Mouse (Mus musculus) right cerebral cortex, postnatal 14 days (tissue): ENCODE data around the gene Capn1.

Source experiments
- DNase-seq: peaks from one replicate; pipeline ENCODE4 v3.0.0; 2022

The Capn1 gene

GRCm38 (mm10) chr19:5988815-5989452 is 26.8 kb downstream of the Capn1 start:
- peak; percentile 55 for DNase-seq

GRCm38 (mm10) chr19:5988027-5988814 is 27.5 kb downstream of the Capn1 start:
- DNase-seq, result no peak

- no peak for DNase-seq
Observed at GRCm38 (mm10) chr19:5986043-5986442, 29.7 kb downstream of the Capn1 start, which contains the start of gene Slc22a20. TSS of gene Slc22a20 (minus strand) at chr19:5986143.

GRCm38 (mm10) chr19:5980477-5980876 is 35.2 kb downstream of the Capn1 start:
- no peak for DNase-seq

- no peak for DNase-seq
Observed at GRCm38 (mm10) chr19:5977717-5978116, 38.0 kb downstream of the Capn1 start.

- no peak for DNase-seq
Observed at GRCm38 (mm10) chr19:5975676-5976075, 40.0 kb downstream of the Capn1 start.

- no peak for DNase-seq
Observed at GRCm38 (mm10) chr19:5975112-5975511, 40.6 kb downstream of the Capn1 start.

- no peak for DNase-seq
Observed at GRCm38 (mm10) chr19:5967664-5968063, 48.0 kb downstream of the Capn1 start.

- no peak for DNase-seq
Observed at GRCm38 (mm10) chr19:5966786-5967185, 48.9 kb downstream of the Capn1 start.

GRCm38 (mm10) chr19:5965910-5966309 is 49.8 kb downstream of the Capn1 start:
- DNase-seq, result no peak

GRCm38 (mm10) chr19:5965280-5965679 is 50.4 kb downstream of the Capn1 start:
- peak; percentile 78 for DNase-seq

- DNase-seq, result no peak
Observed at GRCm38 (mm10) chr19:5964804-5965203, 50.9 kb downstream of the Capn1 start.

- peak; percentile 89 for DNase-seq
Observed at GRCm38 (mm10) chr19:5963883-5964562, 51.7 kb downstream of the Capn1 start, which contains the start of gene Pola2. TSS of gene Pola2 (minus strand) at chr19:5964202.

- DNase-seq, result no peak
Observed at GRCm38 (mm10) chr19:5962651-5963050, 53.0 kb downstream of the Capn1 start.

GRCm38 (mm10) chr19:5957371-5957770 is 58.3 kb downstream of the Capn1 start:
- no peak for DNase-seq

GRCm38 (mm10) chr19:5956685-5957084 is 59.0 kb downstream of the Capn1 start:
- peak; percentile 67 for DNase-seq

GRCm38 (mm10) chr19:5955704-5956670 is 59.7 kb downstream of the Capn1 start:
- no peak for DNase-seq

- no peak for DNase-seq
Observed at GRCm38 (mm10) chr19:5954936-5955335, 60.8 kb downstream of the Capn1 start.

GRCm38 (mm10) chr19:5954031-5954710 is 61.5 kb downstream of the Capn1 start:
- no peak for DNase-seq

GRCm38 (mm10) chr19:5953201-5953770 is 62.4 kb downstream of the Capn1 start:
- no peak for DNase-seq

GRCm38 (mm10) chr19:5952071-5952691 is 63.5 kb downstream of the Capn1 start:
- no peak for DNase-seq
